Mouse (Mus musculus): ENCODE results near the gene Egln3.

- TF ChIP-seq CTCF (IDR thresholded peaks at IDR 0.05; ENCODE audit: low read depth) (no peak), EP300 (IDR thresholded peaks at IDR 0.05; ENCODE audit: low read depth) (no peak)
These were observed 650 bp downstream of the Egln3 start for GRCm38 (mm10) chr12:54202765-54203655.
